Mouse (Mus musculus): ENCODE results near the gene Ythdf1. TPM values are rescaled to one million over a fixed set of nuclear protein-coding genes. Genes with fewer than 3 reads are reported as not detected.

Ythdf1 gene
- polyA plus RNA-seq, 1 experiment from 2014 or later: 57.3 TPM

GRCm38 (mm10) chr2:180954061-180955047, 33.6 kb upstream of the Ythdf1 start, which contains the start of gene Nkain4:
Gene Nkain4 (minus strand): TSS chr2:180954699.
- H3K36me3 ChIP-seq (ENCODE audit: control insufficient read depth, insufficient read depth, low read length): no peaks in the 10 kb centered on the region
- H3K4me2 ChIP-seq (replicated peaks; ENCODE audit: low read depth, low read length): peak within 1 kb of the TSS; percentile 87
- H3K4me3 ChIP-seq (ENCODE audit: low read depth, low read length): peak within 1 kb of the TSS; percentile 56
- WGBS: under 1% methylated on average over 51 of the region's 52 CpGs
- peak within 1 kb of the TSS; percentile 66 for H3K9ac ChIP-seq (ENCODE audit: low read depth, low read length)
- H3K27ac ChIP-seq (ENCODE audit: low read depth, low read length): peak within 1 kb of the TSS; percentile 93
- peaks cover 14% of the 10 kb centered on the region for H3K4me1 ChIP-seq (replicated peaks; ENCODE audit: control insufficient read depth, insufficient read depth, low read length)
- no peaks in the 10 kb centered on the region for H3K27me3 ChIP-seq (ENCODE audit: control insufficient read depth, insufficient read depth, low read length)
- ATAC-seq (ENCODE audit: low FRiP score): peak; percentile 94
- DNase-seq (ENCODE audit: low spot score): peak; percentile 92
- no peaks in the 10 kb centered on the region for H3K9me3 ChIP-seq (ENCODE audit: control insufficient read depth, low read length)

GRCm38 (mm10) chr2:180953638-180954037, 32.9 kb upstream of the Ythdf1 start:
- H3K9ac ChIP-seq (ENCODE audit: low read depth, low read length): peak overlapping the region; percentile 66
- H3K27ac ChIP-seq (ENCODE audit: low read depth, low read length): peak overlapping the region; percentile 93
- H3K27me3 ChIP-seq (ENCODE audit: control insufficient read depth, insufficient read depth, low read length): no peaks in the 10 kb centered on the region
- WGBS: 16% methylated on average over 2 of the region's 2 CpGs
- H3K9me3 ChIP-seq (ENCODE audit: control insufficient read depth, low read length): no peaks in the 10 kb centered on the region
- H3K4me2 ChIP-seq (replicated peaks; ENCODE audit: low read depth, low read length): peak overlapping the region; percentile 87
- peaks cover 14% of the 10 kb centered on the region for H3K4me1 ChIP-seq (replicated peaks; ENCODE audit: control insufficient read depth, insufficient read depth, low read length)
- peak overlapping the region; percentile 56 for H3K4me3 ChIP-seq (ENCODE audit: low read depth, low read length)
- H3K36me3 ChIP-seq (ENCODE audit: control insufficient read depth, insufficient read depth, low read length): no peaks in the 10 kb centered on the region
- ATAC-seq (ENCODE audit: low FRiP score) (no peak), DNase-seq (ENCODE audit: low spot score) (no peak)

GRCm38 (mm10) chr2:180952731-180953171, 32.0 kb upstream of the Ythdf1 start:
- peak overlapping the region; percentile 66 for H3K9ac ChIP-seq (ENCODE audit: low read depth, low read length)
- H3K4me3 ChIP-seq (ENCODE audit: low read depth, low read length): peak overlapping the region; percentile 56
- peak; percentile 60; the same call in 1 of the 2 replicates for ATAC-seq (ENCODE audit: low FRiP score)
- no peaks in the 10 kb centered on the region for H3K27me3 ChIP-seq (ENCODE audit: control insufficient read depth, insufficient read depth, low read length)
- H3K4me1 ChIP-seq (replicated peaks; ENCODE audit: control insufficient read depth, insufficient read depth, low read length): peaks cover 14% of the 10 kb centered on the region
- DNase-seq (ENCODE audit: low spot score): peak; percentile 70
- H3K36me3 ChIP-seq (ENCODE audit: control insufficient read depth, insufficient read depth, low read length): no peaks in the 10 kb centered on the region
- 3% methylated on average over 9 of the region's 9 CpGs for WGBS
- H3K27ac ChIP-seq (ENCODE audit: low read depth, low read length): peak overlapping the region; percentile 93
- no peaks in the 10 kb centered on the region for H3K9me3 ChIP-seq (ENCODE audit: control insufficient read depth, low read length)
- peak overlapping the region; percentile 87 for H3K4me2 ChIP-seq (replicated peaks; ENCODE audit: low read depth, low read length)

- no peak overlapping the region for H3K27ac ChIP-seq (ENCODE audit: low read depth, low read length)
- no peaks in the 10 kb centered on the region for H3K9me3 ChIP-seq (ENCODE audit: control insufficient read depth, low read length)
- peaks cover 14% of the 10 kb centered on the region for H3K4me1 ChIP-seq (replicated peaks; ENCODE audit: control insufficient read depth, insufficient read depth, low read length)
- ATAC-seq (ENCODE audit: low FRiP score) (no peak), DNase-seq (ENCODE audit: low spot score) (no peak)
- H3K27me3 ChIP-seq (ENCODE audit: control insufficient read depth, insufficient read depth, low read length): no peaks in the 10 kb centered on the region
- no peak overlapping the region for H3K4me3 ChIP-seq (ENCODE audit: low read depth, low read length)
- no peak overlapping the region for H3K9ac ChIP-seq (ENCODE audit: low read depth, low read length)
- H3K36me3 ChIP-seq (ENCODE audit: control insufficient read depth, insufficient read depth, low read length): no peaks in the 10 kb centered on the region
- 13% methylated on average over 1 of the region's 1 CpGs for WGBS
- no peak overlapping the region for H3K4me2 ChIP-seq (replicated peaks; ENCODE audit: low read depth, low read length)
Measured at GRCm38 (mm10) chr2:180949947-180950346, 29.2 kb upstream of the Ythdf1 start.

GRCm38 (mm10) chr2:180941869-180942268, 21.1 kb upstream of the Ythdf1 start:
- DNase-seq (ENCODE audit: low spot score): no peak
- peaks cover 3% of the 10 kb centered on the region; the same call in 1 of the 2 replicates for H3K36me3 ChIP-seq (ENCODE audit: control insufficient read depth, insufficient read depth, low read length)
- H3K27ac ChIP-seq (ENCODE audit: low read depth, low read length): no peak overlapping the region
- H3K9me3 ChIP-seq (ENCODE audit: control insufficient read depth, low read length): no peaks in the 10 kb centered on the region
- no peak overlapping the region for H3K4me3 ChIP-seq (ENCODE audit: low read depth, low read length)
- no peaks in the 10 kb centered on the region for H3K4me1 ChIP-seq (replicated peaks; ENCODE audit: control insufficient read depth, insufficient read depth, low read length)
- no peaks in the 10 kb centered on the region for H3K27me3 ChIP-seq (ENCODE audit: control insufficient read depth, insufficient read depth, low read length)
- no peak overlapping the region for H3K4me2 ChIP-seq (replicated peaks; ENCODE audit: low read depth, low read length)
- no peak for ATAC-seq (ENCODE audit: low FRiP score)
- no peak overlapping the region for H3K9ac ChIP-seq (ENCODE audit: low read depth, low read length)

GRCm38 (mm10) chr2:180940187-180940586, 19.4 kb upstream of the Ythdf1 start:
- Histone ChIP-seq H3K27me3 (ENCODE audit: control insufficient read depth, insufficient read depth, low read length) (no peaks in the 10 kb centered on the region), H3K27ac (ENCODE audit: low read depth, low read length) (no peak overlapping the region), H3K9ac (ENCODE audit: low read depth, low read length) (no peak overlapping the region), H3K4me3 (ENCODE audit: low read depth, low read length) (no peak overlapping the region), H3K36me3 (ENCODE audit: control insufficient read depth, insufficient read depth, low read length) (peaks cover 3% of the 10 kb centered on the region; the same call in 1 of the 2 replicates), H3K4me1 (replicated peaks; ENCODE audit: control insufficient read depth, insufficient read depth, low read length) (0 out of 2 replicates have a peak, but pooled peaks cover 2% of the 10 kb centered on the region), H3K4me2 (replicated peaks; ENCODE audit: low read depth, low read length) (no peak overlapping the region), H3K9me3 (ENCODE audit: control insufficient read depth, low read length) (no peaks in the 10 kb centered on the region)
- ATAC-seq (ENCODE audit: low FRiP score) (no peak), DNase-seq (ENCODE audit: low spot score) (no peak)

GRCm38 (mm10) chr2:180932418-180932817, 11.7 kb upstream of the Ythdf1 start:
- peak; percentile 50; the same call in 1 of the 2 replicates for ATAC-seq (ENCODE audit: low FRiP score)
- WGBS: 80% methylated on average over 1 of the region's 1 CpGs

GRCm38 (mm10) chr2:180928723-180929122, 8.0 kb upstream of the Ythdf1 start, which contains the start of gene Birc7:
Gene Birc7 (plus strand): TSS chr2:180929023.
- Histone ChIP-seq H3K4me1 (replicated peaks; ENCODE audit: control insufficient read depth, insufficient read depth, low read length) (no peaks in the 10 kb centered on the region), H3K9me3 (ENCODE audit: control insufficient read depth, low read length) (no peaks in the 10 kb centered on the region), H3K4me3 (ENCODE audit: low read depth, low read length) (no peak within 1 kb of the TSS), H3K9ac (ENCODE audit: low read depth, low read length) (0 out of 2 replicates have a peak within 1 kb of the TSS, but pooled peaks have one; percentile 16), H3K4me2 (replicated peaks; ENCODE audit: low read depth, low read length) (no peak within 1 kb of the TSS), H3K27ac (ENCODE audit: low read depth, low read length) (no peak within 1 kb of the TSS), H3K27me3 (ENCODE audit: control insufficient read depth, insufficient read depth, low read length) (no peaks in the 10 kb centered on the region), H3K36me3 (ENCODE audit: control insufficient read depth, insufficient read depth, low read length) (no peaks in the 10 kb centered on the region)
- 49% methylated on average over 4 of the region's 4 CpGs for WGBS
- no peak for DNase-seq (ENCODE audit: low spot score)
- no peak for ATAC-seq (ENCODE audit: low FRiP score)

More at GRCm38 (mm10) chr2:180932418-180932817, 11.7 kb upstream of the Ythdf1 start:
- Histone ChIP-seq H3K4me2 (replicated peaks; ENCODE audit: low read depth, low read length) (no peak overlapping the region), H3K27ac (ENCODE audit: low read depth, low read length) (no peak overlapping the region), H3K36me3 (ENCODE audit: control insufficient read depth, insufficient read depth, low read length) (no peaks in the 10 kb centered on the region), H3K9ac (ENCODE audit: low read depth, low read length) (no peak overlapping the region), H3K27me3 (ENCODE audit: control insufficient read depth, insufficient read depth, low read length) (no peaks in the 10 kb centered on the region), H3K9me3 (ENCODE audit: control insufficient read depth, low read length) (no peaks in the 10 kb centered on the region), H3K4me3 (ENCODE audit: low read depth, low read length) (no peak overlapping the region), H3K4me1 (replicated peaks; ENCODE audit: control insufficient read depth, insufficient read depth, low read length) (0 out of 2 replicates have a peak, but pooled peaks cover 2% of the 10 kb centered on the region)
- DNase-seq (ENCODE audit: low spot score): peak; percentile 29
